Mouse (Mus musculus): ENCODE measurements at regions not wholly inside any gene's neighbourhood (a gene's known extent, or its start where the extent isn't known, plus 50 kb on each side); places are given as distances from the start of the nearest gene placed in this dataset. TPM values are rescaled to one million over a fixed set of nuclear protein-coding genes. Genes with fewer than 3 reads are reported as not detected.

- 64% methylated on average over 1 of the region's 1 CpGs for WGBS
- Histone ChIP-seq H3K36me3 (ENCODE audit: control insufficient read depth, insufficient read depth, low read length) (no peaks in the 10 kb centered on the region), H3K4me3 (ENCODE audit: low read depth, low read length) (no peak overlapping the region), H3K4me1 (replicated peaks; ENCODE audit: control insufficient read depth, insufficient read depth, low read length) (no peaks in the 10 kb centered on the region), H3K27me3 (replicated peaks; ENCODE audit: control insufficient read depth, insufficient read depth, low read length) (no peaks in the 10 kb centered on the region), H3K27ac (ENCODE audit: low read depth) (no peak overlapping the region), H3K4me2 (ENCODE audit: low read length) (no peak overlapping the region), H3K9me3 (ENCODE audit: control insufficient read depth, low read length) (no peaks in the 10 kb centered on the region), H3K9ac (ENCODE audit: low read length) (no peak overlapping the region)
- no peak for ATAC-seq (replicated peaks; ENCODE audit: low FRiP score, low TSS enrichment, low read depth)
- no peak for DNase-seq (ENCODE audit: low spot score)
Measured at GRCm38 (mm10) chr15:87458932-87459331, 85.2 kb upstream of the Fam19a5 start.

DNA sequence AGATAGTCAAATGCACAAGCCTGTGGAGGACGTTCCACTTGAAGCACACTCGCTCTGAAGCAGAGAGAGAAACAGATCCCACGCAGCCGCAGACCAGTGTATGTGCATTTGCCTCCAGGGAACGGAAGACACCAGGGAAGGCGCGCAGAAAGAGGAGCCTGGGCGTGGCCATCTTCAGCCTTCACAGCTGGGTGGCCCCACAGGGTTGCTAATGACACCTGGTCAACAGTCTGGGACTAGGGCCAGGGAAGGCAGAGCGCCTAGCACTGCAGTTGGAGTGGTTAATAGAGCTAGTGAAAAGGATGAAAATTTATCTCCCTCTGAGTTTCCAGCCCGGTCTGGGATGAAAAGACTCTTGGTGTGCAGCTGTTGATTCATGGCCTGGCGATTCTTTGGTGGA lies 67.9 kb upstream of the Fam19a5 start:
- no peak overlapping the region for H3K27ac ChIP-seq (ENCODE audit: low read depth)
- no peak overlapping the region for H3K9ac ChIP-seq (ENCODE audit: low read length)
- no peaks in the 10 kb centered on the region for H3K9me3 ChIP-seq (ENCODE audit: control insufficient read depth, low read length)
- no peaks in the 10 kb centered on the region for H3K27me3 ChIP-seq (replicated peaks; ENCODE audit: control insufficient read depth, insufficient read depth, low read length)
- ATAC-seq (replicated peaks; ENCODE audit: low FRiP score, low TSS enrichment, low read depth) (no peak), DNase-seq (ENCODE audit: low spot score) (no peak)
- 19% methylated on average over 11 of the region's 11 CpGs for WGBS
- H3K4me2 ChIP-seq (ENCODE audit: low read length): no peak overlapping the region
- H3K4me1 ChIP-seq (replicated peaks; ENCODE audit: control insufficient read depth, insufficient read depth, low read length): no peaks in the 10 kb centered on the region
- H3K4me3 ChIP-seq (ENCODE audit: low read depth, low read length): no peak overlapping the region
- no peaks in the 10 kb centered on the region for H3K36me3 ChIP-seq (ENCODE audit: control insufficient read depth, insufficient read depth, low read length)

DNA sequence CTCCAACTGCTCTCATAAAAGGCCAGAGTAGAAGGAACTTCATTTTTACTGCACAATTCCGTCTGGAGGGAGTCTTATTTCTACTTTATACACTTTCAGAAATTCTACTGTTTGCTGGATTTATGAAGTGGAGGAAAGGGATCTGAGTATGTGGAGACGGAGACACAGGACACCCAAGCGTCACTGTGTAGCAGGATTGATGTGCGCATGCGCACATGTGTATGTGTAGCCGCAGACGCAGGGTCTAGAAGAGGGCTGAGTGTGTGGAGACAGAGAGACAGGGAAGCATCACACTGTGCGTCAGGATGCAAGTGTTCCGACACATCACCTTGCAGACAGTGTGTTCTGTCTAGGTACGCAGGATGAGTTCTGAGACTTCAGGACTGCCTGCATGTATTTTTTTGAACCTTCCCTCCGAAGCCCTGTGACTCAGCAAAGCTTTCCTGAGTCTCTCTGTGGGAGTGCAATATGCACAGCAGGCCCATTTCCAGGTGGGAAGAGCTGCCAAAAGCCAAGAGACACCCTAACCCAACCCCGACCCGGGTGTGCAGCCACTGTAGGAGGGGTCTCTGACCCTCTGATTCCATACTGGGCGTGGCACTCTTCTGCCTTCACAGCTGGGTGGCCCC lies 67.1 kb upstream of the Fam19a5 start:
- Histone ChIP-seq H3K27ac (ENCODE audit: low read depth) (no peak overlapping the region), H3K4me1 (replicated peaks; ENCODE audit: control insufficient read depth, insufficient read depth, low read length) (no peaks in the 10 kb centered on the region), H3K9me3 (ENCODE audit: control insufficient read depth, low read length) (no peaks in the 10 kb centered on the region), H3K4me2 (ENCODE audit: low read length) (no peak overlapping the region), H3K4me3 (ENCODE audit: low read depth, low read length) (no peak overlapping the region), H3K9ac (ENCODE audit: low read length) (no peak overlapping the region), H3K36me3 (ENCODE audit: control insufficient read depth, insufficient read depth, low read length) (no peaks in the 10 kb centered on the region), H3K27me3 (replicated peaks; ENCODE audit: control insufficient read depth, insufficient read depth, low read length) (no peaks in the 10 kb centered on the region)
- ATAC-seq (replicated peaks; ENCODE audit: low FRiP score, low TSS enrichment, low read depth): no peak
- 74% methylated on average over 14 of the region's 14 CpGs for WGBS
- no peak for DNase-seq (ENCODE audit: low spot score)

GRCm38 (mm10) chr15:87480758-87481157 lies 63.3 kb upstream of the Fam19a5 start:
- ATAC-seq (replicated peaks; ENCODE audit: low FRiP score, low TSS enrichment, low read depth) (no peak), DNase-seq (ENCODE audit: low spot score) (no peak)
- no peaks in the 10 kb centered on the region for H3K4me1 ChIP-seq (replicated peaks; ENCODE audit: control insufficient read depth, insufficient read depth, low read length)
- H3K36me3 ChIP-seq (ENCODE audit: control insufficient read depth, insufficient read depth, low read length): no peaks in the 10 kb centered on the region
- H3K9ac ChIP-seq (ENCODE audit: low read length): no peak overlapping the region
- H3K27ac ChIP-seq (ENCODE audit: low read depth): no peak overlapping the region
- H3K4me2 ChIP-seq (ENCODE audit: low read length): no peak overlapping the region
- no peak overlapping the region for H3K4me3 ChIP-seq (ENCODE audit: low read depth, low read length)
- 85% methylated on average over 3 of the region's 3 CpGs for WGBS
- no peaks in the 10 kb centered on the region for H3K27me3 ChIP-seq (replicated peaks; ENCODE audit: control insufficient read depth, insufficient read depth, low read length)
- H3K9me3 ChIP-seq (ENCODE audit: control insufficient read depth, low read length): no peaks in the 10 kb centered on the region

Small RNA genes in the stretch of these regions (microRNA-seq; reads per million reads assigned to microRNA genes)
- gene Gm23416: not detected
